Mouse (Mus musculus) olfactory bulb, adult 2 months (tissue): ENCODE results near the gene Myh3. TPM values are rescaled to one million over a fixed set of nuclear protein-coding genes. Genes with fewer than 3 reads are reported as not detected.
"Not testable (repeated sequence)": the region's sequence is repeated elsewhere in the genome, so short reads cannot be mapped to it uniquely, and the experiment has no call there.

Experiments
- H3K27ac ChIP-seq: fragments of 200-500 bp; 2 replicates; pipeline ENCODE4 v1.5.1; 2012; ENCODE audit warnings: low read depth, low read length; ENCODE audit not compliant: insufficient read depth
- H3K4me1 ChIP-seq: fragments of 200-500 bp; 2 replicates; pipeline ENCODE4 v1.6.1; 2012; ENCODE audit warnings: low read length; ENCODE audit not compliant: control insufficient read depth, insufficient read depth
- H3K4me3 ChIP-seq: fragments of 200-500 bp; 2 replicates; pipeline ENCODE4 v1.5.1; 2012; ENCODE audit warnings: mild to moderate bottlenecking, low read depth, low read length, moderate library complexity; ENCODE audit not compliant: insufficient read depth
- CTCF ChIP-seq: fragments of 200-500 bp; IDR thresholded peaks from 2 replicates; pipeline ENCODE4 v1.5.1; 2012; ENCODE audit warnings: low read depth, mild to moderate bottlenecking, low read length, moderate library complexity; ENCODE audit not compliant: insufficient read depth
- POLR2A ChIP-seq: fragments of 200-500 bp; IDR thresholded peaks from 2 replicates; pipeline ENCODE4 v1.6.1; 2012; ENCODE audit warnings: mild to moderate bottlenecking, low read depth, low read length, moderate library complexity; ENCODE audit not compliant: insufficient read depth
- WGBS: fragments of 180-500 bp; shearing (Covaris S2); methylation state at CpG from one replicate; pipeline ENCODE4 v1.1.7; 2018; 5-methylcytosine and 5-hydroxymethylcytosine counted together
- polyA plus RNA-seq: library from polyadenylated mRNA; stranded (reverse); fragments of >200 nt; gene quantifications from 2 replicates; pipeline ENCODE4 v1.2.4, GENCODE M21; 2012; ENCODE audit warnings: low replicate concordance; ENCODE audit not compliant: missing spikeins, insufficient read depth, insufficient read length

Gene Myh3
- polyA plus RNA-seq, 1 experiment: not detected

DNA sequence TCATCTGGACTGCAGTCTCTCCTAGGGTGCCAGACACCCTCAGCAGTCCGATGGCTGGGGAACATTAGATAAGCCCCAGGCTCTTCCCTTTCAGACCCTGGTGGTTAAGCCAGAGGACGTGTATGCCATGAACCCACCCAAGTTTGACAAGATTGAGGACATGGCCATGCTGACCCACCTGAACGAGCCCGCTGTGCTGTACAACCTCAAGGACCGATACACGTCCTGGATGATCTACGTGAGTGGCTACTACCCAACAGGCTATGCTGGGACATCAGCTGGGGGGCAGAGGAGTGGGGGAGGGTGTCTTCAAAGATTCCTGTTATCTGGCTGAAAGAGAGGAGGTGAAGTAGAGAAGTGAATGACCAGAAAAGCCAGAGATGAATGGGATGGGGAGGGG, 4.1 kb downstream of the Myh3 start:
- no peaks in the 10 kb centered on the region for H3K4me1 ChIP-seq
- TF ChIP-seq CTCF: no peak
- no peak for TF ChIP-seq POLR2A
- WGBS: 88% methylated on average over 7 of the region's 7 CpGs

DNA sequence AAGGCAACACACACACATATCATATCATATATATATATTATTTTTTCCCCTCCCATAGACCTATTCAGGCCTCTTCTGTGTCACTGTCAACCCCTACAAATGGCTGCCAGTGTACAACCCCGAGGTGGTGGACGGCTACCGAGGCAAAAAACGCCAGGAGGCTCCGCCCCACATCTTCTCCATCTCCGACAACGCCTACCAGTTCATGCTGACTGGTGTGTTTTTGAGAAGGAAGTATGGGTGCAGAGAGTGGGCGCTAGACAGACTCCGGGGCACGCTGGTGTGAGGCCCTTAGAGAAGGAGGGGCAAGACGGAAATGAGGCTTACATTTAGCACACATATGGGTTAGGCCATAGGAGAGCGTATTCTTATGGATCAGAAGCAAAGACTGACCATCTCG, 4.7 kb downstream of the Myh3 start:
- no peaks in the 10 kb centered on the region for H3K4me1 ChIP-seq
- no peak for TF ChIP-seq CTCF
- TF ChIP-seq POLR2A: no peak
- no peak overlapping the region for H3K4me3 ChIP-seq
- WGBS: 87% methylated on average over 13 of the region's 13 CpGs
- H3K27ac ChIP-seq: no peak overlapping the region

More for the DNA sequence above, 4.1 kb downstream of the Myh3 start:
- no peak overlapping the region for H3K27ac ChIP-seq
- no peak overlapping the region for H3K4me3 ChIP-seq

DNA sequence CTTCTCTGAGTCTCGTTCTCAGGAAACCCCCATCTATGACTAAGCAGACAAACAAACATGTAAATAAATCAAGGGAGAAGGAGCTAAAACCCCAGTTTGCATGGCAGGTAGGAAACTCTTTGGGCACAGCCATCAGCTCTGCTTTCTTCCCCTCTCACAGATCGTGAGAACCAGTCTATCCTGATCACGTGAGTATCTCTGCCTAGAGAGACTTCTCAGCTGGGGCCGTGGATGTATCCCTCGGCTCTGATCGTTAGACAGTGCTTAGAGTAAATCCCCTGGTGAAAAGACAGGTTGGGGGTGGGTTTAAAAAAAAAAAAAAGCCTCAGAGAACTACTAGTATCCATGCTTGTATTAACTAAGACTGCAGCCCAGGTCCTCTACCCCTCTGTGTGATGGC, 5.1 kb downstream of the Myh3 start:
- Histone ChIP-seq H3K4me1 (no peaks in the 10 kb centered on the region), H3K27ac (no peak overlapping the region), H3K4me3 (no peak overlapping the region)
- 66% methylated on average over 6 of the region's 6 CpGs for WGBS
- TF ChIP-seq POLR2A (no peak), CTCF (no peak)

DNA sequence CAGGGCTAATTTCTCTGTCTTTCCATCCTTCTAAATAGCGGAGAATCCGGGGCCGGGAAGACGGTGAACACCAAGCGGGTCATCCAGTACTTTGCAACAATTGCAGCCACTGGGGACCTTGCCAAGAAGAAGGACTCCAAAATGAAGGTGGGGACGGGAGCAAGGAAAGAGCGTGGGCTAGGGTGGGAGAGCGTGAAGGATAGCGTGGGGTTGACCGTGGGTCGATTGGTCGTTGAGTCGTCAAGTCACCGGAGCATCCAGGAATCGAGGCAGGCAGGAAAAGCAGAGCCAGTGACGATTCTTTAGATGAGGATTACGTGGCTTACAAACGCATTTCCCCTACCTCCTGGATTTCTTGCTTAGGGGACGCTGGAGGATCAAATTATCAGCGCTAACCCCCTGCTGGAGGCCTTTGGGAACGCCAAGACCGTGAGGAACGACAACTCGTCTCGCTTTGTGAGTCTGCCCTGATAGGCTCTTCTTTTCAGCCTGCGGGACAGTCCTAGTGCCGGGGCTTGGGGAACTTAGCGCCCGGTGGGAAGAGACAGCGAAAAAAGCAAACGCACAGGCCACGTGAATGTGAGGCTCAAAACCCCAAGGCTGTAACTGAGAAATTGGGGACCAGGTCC, 5.7 kb downstream of the Myh3 start:
- WGBS: 43% methylated on average over 32 of the region's 32 CpGs
- no peaks in the 10 kb centered on the region for H3K4me1 ChIP-seq
- H3K27ac ChIP-seq: no peak overlapping the region
- TF ChIP-seq POLR2A: no peak
- TF ChIP-seq CTCF: no peak
- no peak overlapping the region for H3K4me3 ChIP-seq

DNA sequence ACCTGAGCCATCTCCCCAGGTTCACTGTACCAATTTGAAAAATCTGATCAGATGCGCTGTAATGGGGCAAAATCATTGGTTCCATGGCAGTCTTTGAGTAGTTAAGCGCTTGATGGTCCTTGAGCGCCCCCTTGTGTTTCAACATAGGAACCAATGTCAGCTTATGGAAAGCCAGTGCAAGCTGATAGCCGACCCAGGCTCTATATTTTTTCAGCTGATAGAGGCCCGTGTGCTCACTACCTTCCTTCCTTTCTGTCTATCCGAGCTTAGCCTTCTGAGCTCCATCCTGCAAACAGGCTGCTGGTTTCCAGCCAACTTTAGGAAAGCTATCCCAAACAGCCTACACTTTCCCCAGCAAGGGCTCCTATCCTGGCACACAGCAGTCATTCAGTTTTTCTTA, 7.4 kb downstream of the Myh3 start:
- TF ChIP-seq CTCF (no peak), POLR2A (no peak)
- WGBS: 5% methylated on average over 6 of the region's 6 CpGs

DNA sequence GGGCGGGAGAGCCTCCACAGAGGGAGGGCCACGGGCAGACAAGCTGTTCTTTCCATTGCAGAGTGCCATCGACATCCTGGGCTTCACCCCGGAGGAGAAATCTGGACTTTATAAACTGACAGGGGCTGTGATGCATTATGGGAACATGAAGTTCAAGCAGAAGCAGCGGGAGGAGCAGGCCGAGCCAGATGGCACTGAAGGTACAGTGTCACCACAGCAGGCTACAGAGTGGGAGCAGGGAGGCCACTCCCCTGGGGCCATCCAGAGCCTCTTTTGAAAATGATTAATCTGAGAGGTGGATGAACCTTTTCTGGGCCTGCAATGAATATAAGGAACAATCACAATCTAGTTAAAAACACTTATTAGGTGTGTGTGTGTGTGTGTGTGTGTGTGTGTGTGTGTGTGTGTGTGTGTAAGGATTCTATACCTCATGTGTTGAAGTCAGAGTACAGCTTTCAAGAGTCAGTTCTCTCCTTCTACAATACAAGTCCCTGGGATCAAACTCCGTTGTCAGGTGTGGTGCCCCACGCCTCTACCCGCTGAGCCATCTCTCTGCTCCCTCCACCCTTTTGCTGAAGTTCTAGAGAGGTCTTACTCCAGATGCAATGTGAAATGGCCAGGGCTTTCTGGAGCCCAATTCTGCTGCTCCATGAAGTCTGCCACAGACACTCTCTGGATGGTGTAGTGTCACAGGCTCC, 8.5 kb downstream of the Myh3 start:
- WGBS: 75% methylated on average over 9 of the region's 9 CpGs
- no peaks in the 10 kb centered on the region for H3K4me1 ChIP-seq

More for the DNA sequence above, 7.4 kb downstream of the Myh3 start:
- H3K4me1 ChIP-seq: no peaks in the 10 kb centered on the region
- no peak overlapping the region for H3K27ac ChIP-seq
- H3K4me3 ChIP-seq: no peak overlapping the region

DNA sequence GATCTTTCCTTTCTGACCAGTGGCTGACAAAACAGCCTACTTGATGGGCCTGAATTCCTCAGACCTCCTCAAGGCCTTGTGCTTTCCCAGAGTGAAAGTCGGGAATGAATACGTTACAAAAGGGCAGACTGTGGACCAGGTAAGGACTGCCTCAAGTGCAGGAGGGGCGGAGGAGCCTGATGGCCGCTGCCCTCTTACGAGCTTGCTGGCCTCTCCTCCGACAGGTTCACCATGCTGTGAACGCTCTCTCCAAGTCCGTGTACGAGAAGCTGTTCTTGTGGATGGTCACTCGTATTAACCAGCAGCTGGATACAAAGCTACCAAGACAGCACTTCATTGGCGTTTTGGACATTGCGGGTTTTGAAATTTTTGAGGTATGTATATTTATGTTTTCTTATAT, 9.1 kb downstream of the Myh3 start:
- no peak overlapping the region for H3K27ac ChIP-seq

More for the DNA sequence above, 8.5 kb downstream of the Myh3 start:
- no peak overlapping the region for H3K27ac ChIP-seq
- TF ChIP-seq CTCF: no peak
- no peak for TF ChIP-seq POLR2A
- no peak overlapping the region for H3K4me3 ChIP-seq

DNA sequence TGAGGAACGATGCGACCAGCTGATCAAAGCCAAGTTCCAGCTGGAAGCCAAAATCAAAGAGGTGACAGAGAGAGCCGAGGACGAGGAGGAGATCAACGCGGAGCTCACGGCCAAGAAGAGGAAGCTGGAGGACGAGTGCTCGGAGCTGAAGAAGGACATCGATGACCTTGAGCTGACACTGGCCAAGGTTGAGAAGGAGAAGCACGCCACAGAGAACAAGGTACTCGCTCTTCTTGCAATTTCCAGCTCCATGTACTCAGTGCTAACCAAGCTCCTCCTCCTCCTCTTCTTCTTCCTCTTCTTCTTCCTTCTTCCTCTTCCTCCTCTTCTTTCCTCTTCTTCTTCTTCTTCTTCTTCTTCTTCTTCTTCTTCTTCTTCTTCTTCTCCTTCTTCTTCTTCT, 14.3 kb downstream of the Myh3 start:
- not testable (repeated sequence) for H3K27ac ChIP-seq, H3K4me1 ChIP-seq, H3K4me3 ChIP-seq
- WGBS: 90% methylated on average over 11 of the region's 12 CpGs

More for the DNA sequence above, 9.1 kb downstream of the Myh3 start:
- Histone ChIP-seq H3K4me3 (no peak overlapping the region), H3K4me1 (no peaks in the 10 kb centered on the region)
- WGBS: 94% methylated on average over 12 of the region's 12 CpGs
- TF ChIP-seq CTCF: no peak
- TF ChIP-seq POLR2A: no peak

DNA sequence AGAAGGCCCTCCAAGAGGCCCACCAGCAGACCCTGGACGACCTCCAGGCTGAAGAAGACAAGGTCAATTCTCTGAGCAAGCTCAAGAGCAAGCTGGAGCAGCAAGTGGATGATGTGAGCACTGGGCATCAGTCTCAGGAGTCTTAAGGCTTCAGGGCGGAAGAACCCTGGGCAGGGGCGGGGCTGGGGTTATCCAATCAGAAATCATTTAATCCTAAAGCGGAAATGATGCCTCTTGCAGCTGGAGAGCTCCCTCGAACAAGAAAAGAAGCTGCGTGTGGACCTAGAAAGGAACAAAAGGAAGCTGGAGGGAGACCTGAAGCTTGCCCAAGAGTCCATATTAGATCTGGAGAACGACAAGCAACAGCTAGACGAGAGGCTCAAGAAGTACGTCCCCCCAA, 15.1 kb downstream of the Myh3 start:
- Histone ChIP-seq H3K4me3 (no peak overlapping the region), H3K4me1 (no peaks in the 10 kb centered on the region), H3K27ac (no peak overlapping the region)
- WGBS: 78% methylated on average over 9 of the region's 9 CpGs
- TF ChIP-seq POLR2A (no peak), CTCF (no peak)

DNA sequence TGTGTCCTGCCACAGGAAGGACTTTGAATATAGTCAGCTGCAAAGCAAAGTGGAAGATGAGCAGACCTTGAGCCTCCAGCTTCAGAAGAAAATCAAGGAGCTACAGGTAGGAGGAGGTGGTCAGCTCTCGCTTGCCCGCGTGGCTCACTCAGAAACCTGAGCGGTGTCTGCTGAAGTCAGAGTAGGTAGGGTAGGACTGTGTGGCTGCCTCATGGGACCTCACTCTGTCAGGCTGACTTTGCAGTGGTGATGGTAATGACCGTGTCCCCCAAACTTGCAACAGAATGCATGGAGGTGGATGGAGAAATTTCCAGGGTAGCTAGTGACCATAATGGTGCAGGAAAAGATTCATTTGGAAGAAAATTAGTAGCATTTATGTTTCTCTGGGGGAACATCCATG, 15.6 kb downstream of the Myh3 start:
- no peak for TF ChIP-seq POLR2A
- Histone ChIP-seq H3K27ac (no peak overlapping the region), H3K4me1 (no peaks in the 10 kb centered on the region), H3K4me3 (no peak overlapping the region)
- WGBS: 99% methylated on average over 5 of the region's 5 CpGs
